Mouse (Mus musculus) erythroblast, embryonic 14.5 days (primary cell): ENCODE measurements around the gene Lpgat1.

Experiments
- GATA1 ChIP-seq: IDR thresholded peaks from 2 replicates; pipeline ENCODE4 v1.6.1; 2012; ENCODE audit warnings: low read length, inconsistent platforms, mixed read lengths
- TAL1 ChIP-seq: IDR thresholded peaks from 3 replicates; pipeline ENCODE4 v1.6.1; 2012; ENCODE audit warnings: low read length, inconsistent platforms, mixed read lengths

GRCm38 (mm10) chr1:191718522-191719281 is 1.1 kb downstream of the Lpgat1 start:
- TF ChIP-seq TAL1 (no peak), GATA1 (no peak)
